Mouse (Mus musculus) limb, embryonic 13.5 days (tissue): Measurements from ENCODE around the gene Dlgap1. TPM values are rescaled to one million over a fixed set of nuclear protein-coding genes. Genes with fewer than 3 reads are reported as not detected.

ENCODE experiments used
- ATAC-seq: fragments of 200-750 bp; cut with Nextera tagmentation; 2 replicates; pipeline ENCODE4 v1.8.0; 2017; ENCODE audit warnings: low read depth, moderate number of reproducible peaks, moderate TSS enrichment; ENCODE audit not compliant: low FRiP score
- H3K27ac ChIP-seq: fragments of 300-500 bp; sonication (generic); 2 replicates; pipeline ENCODE4 v1.5.1; 2015; ENCODE audit warnings: inconsistent platforms, mild to moderate bottlenecking, moderate library complexity
- H3K27me3 ChIP-seq: fragments of 300-500 bp; sonication (generic); 2 replicates; pipeline ENCODE4 v1.6.1; 2015; ENCODE audit warnings: mild to moderate bottlenecking, inconsistent platforms
- H3K36me3 ChIP-seq: fragments of 300-500 bp; sonication (generic); 2 replicates; pipeline ENCODE4 v1.6.1; 2015; ENCODE audit warnings: inconsistent platforms, mild to moderate bottlenecking, moderate library complexity
- H3K4me1 ChIP-seq: fragments of 300-500 bp; sonication (generic); 2 replicates; pipeline ENCODE4 v1.6.1; 2015; ENCODE audit warnings: inconsistent platforms
- H3K4me2 ChIP-seq: fragments of 300-500 bp; sonication (generic); replicated peaks from 2 replicates; pipeline ENCODE4 v1.6.1; 2015; ENCODE audit warnings: inconsistent platforms, mild to moderate bottlenecking, moderate library complexity
- H3K4me3 ChIP-seq: fragments of 300-500 bp; sonication (generic); 2 replicates; pipeline ENCODE4 v1.5.1; 2015; ENCODE audit warnings: moderate library complexity, mild to moderate bottlenecking, inconsistent platforms
- H3K9ac ChIP-seq: fragments of 300-500 bp; sonication (generic); 2 replicates; pipeline ENCODE4 v1.6.1; 2015; ENCODE audit warnings: mild to moderate bottlenecking, inconsistent platforms
- H3K9me3 ChIP-seq: fragments of 300-500 bp; sonication (generic); 2 replicates; pipeline ENCODE4 v1.6.1; 2016; ENCODE audit warnings: inconsistent platforms
- WGBS: fragments of 180-500 bp; shearing (Covaris S2); methylation state at CpG from one replicate; pipeline ENCODE4 v1.1.7; 2015; 5-methylcytosine and 5-hydroxymethylcytosine counted together
- microRNA counts: library from miRNA; unstranded; fragments of <30 nt; microRNA quantifications from one replicate; lab custom pipeline; 2016
- microRNA-seq: library from miRNA; unstranded; fragments of <30 nt; microRNA quantifications from one replicate; pipeline ENCODE4, GENCODE M21; 2016
- polyA plus RNA-seq: library from polyadenylated mRNA; unstranded; fragments of >200 nt; fragmentation: Nextera tagmentation; extraction: Ambion mirVana; gene quantifications from 2 replicates; pipeline ENCODE4 v1.2.1, GENCODE M21; 2015

Dlgap1 gene
- polyA plus RNA-seq, 1 experiment from 2014 or later, result 9.2 TPM

GRCm38 (mm10) chr17:70866029-70866428, 897.2 kb downstream of the Dlgap1 start:
- no peak overlapping the region for H3K4me3 ChIP-seq
- no peak overlapping the region for H3K9ac ChIP-seq
- no peak for ATAC-seq
- no peaks in the 10 kb centered on the region for H3K9me3 ChIP-seq
- WGBS, result 90% methylated on average over 5 of the region's 5 CpGs
- no peak overlapping the region for H3K27ac ChIP-seq
- H3K4me2 ChIP-seq, result no peak overlapping the region
- no peaks in the 10 kb centered on the region for H3K36me3 ChIP-seq
- H3K27me3 ChIP-seq, result no peaks in the 10 kb centered on the region
- no peaks in the 10 kb centered on the region for H3K4me1 ChIP-seq

- Histone ChIP-seq H3K27me3 (no peaks in the 10 kb centered on the region), H3K4me1 (no peaks in the 10 kb centered on the region), H3K9me3 (no peaks in the 10 kb centered on the region), H3K36me3 (no peaks in the 10 kb centered on the region), H3K4me2 (no peak overlapping the region), H3K4me3 (no peak overlapping the region), H3K9ac (no peak overlapping the region), H3K27ac (no peak overlapping the region)
- WGBS, result 82% methylated on average over 6 of the region's 6 CpGs
- no peak for ATAC-seq
Measured at GRCm38 (mm10) chr17:70866538-70867114, 897.8 kb downstream of the Dlgap1 start.

DNA sequence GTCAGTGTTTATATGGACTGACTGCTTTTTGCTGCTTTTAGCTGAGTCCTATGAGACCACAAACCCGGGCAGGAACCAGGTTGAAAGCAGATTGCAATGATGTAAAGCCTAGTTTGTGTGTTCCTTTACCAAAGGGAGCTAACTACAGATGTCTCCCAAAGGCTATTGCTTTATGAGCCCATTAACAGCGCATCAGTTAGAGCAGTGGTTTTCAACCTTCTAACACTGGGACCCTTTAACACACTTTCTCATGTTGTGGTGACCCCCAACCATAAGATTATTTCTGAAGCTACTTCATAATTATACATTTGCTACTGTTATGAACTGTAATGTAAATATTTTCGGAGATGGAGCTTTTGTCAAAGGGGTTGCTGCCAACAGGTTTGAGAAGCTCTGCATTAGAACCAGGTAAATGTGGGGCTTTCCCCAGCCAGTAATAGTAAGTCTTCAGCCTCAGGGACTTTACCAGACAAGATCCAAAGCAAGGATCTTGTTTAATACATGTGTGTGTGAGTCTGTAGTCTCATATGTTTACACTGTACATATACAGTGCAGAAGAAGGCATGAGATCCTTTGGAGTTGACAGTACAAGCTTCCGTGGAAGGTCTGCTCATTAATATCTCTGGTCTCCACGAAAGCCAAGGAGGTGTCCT, 899.8 kb downstream of the Dlgap1 start:
- H3K9ac ChIP-seq, result no peak overlapping the region
- H3K4me3 ChIP-seq, result no peak overlapping the region
- H3K36me3 ChIP-seq, result no peaks in the 10 kb centered on the region
- no peak overlapping the region for H3K4me2 ChIP-seq
- no peak for ATAC-seq
- no peaks in the 10 kb centered on the region for H3K27me3 ChIP-seq
- H3K9me3 ChIP-seq, result no peaks in the 10 kb centered on the region
- WGBS, result 73% methylated on average over 5 of the region's 5 CpGs
- no peak overlapping the region for H3K27ac ChIP-seq
- peaks cover 17% of the 10 kb centered on the region for H3K4me1 ChIP-seq

GRCm38 (mm10) chr17:70870581-70870980, 901.7 kb downstream of the Dlgap1 start:
- no peaks in the 10 kb centered on the region for H3K9me3 ChIP-seq
- H3K27ac ChIP-seq, result no peak overlapping the region
- H3K4me1 ChIP-seq, result peaks cover 18% of the 10 kb centered on the region
- H3K4me2 ChIP-seq, result no peak overlapping the region
- ATAC-seq, result no peak
- H3K27me3 ChIP-seq, result no peaks in the 10 kb centered on the region
- H3K36me3 ChIP-seq, result no peaks in the 10 kb centered on the region
- WGBS, result 82% methylated on average over 4 of the region's 4 CpGs
- H3K9ac ChIP-seq, result no peak overlapping the region
- H3K4me3 ChIP-seq, result no peak overlapping the region

MicroRNAs encoded within 50 kb of the gene (microRNA counts, 519-probe panel; counts per million panel counts)
- not detected for microRNA mmu-miR-1195 (lab: Ali Mortazavi, UCI)

Small RNA genes lying within 50 kb of the gene (microRNA-seq; reads per million reads assigned to microRNA genes)
- not detected for gene Mir1195
